Mouse (Mus musculus) heart, embryonic 13.5 days (tissue): ENCODE data around the gene Nmt1. TPM values are rescaled to one million over a fixed set of nuclear protein-coding genes. Genes with fewer than 3 reads are reported as not detected.

Experiments used
- ATAC-seq: fragments of 200-750 bp; cut with Nextera tagmentation; 2 replicates; pipeline ENCODE4 v1.8.0; 2017; ENCODE audit warnings: moderate TSS enrichment; ENCODE audit not compliant: insufficient number of reproducible peaks, low FRiP score, low TSS enrichment; ENCODE audit errors: extremely low read depth
- H3K27ac ChIP-seq: fragments of 300-500 bp; sonication (generic); replicated peaks from 2 replicates; pipeline ENCODE4 v1.5.1; 2015; ENCODE audit warnings: moderate library complexity, mild to moderate bottlenecking, inconsistent platforms
- H3K27me3 ChIP-seq: fragments of 300-500 bp; sonication (generic); replicated peaks from 2 replicates; pipeline ENCODE4 v1.6.1; 2015; ENCODE audit warnings: mild to moderate bottlenecking, inconsistent platforms
- H3K36me3 ChIP-seq: fragments of 300-500 bp; sonication (generic); 2 replicates; pipeline ENCODE4 v1.6.1; 2015; ENCODE audit warnings: mild to moderate bottlenecking, inconsistent platforms
- H3K4me1 ChIP-seq: fragments of 300-500 bp; sonication (generic); 2 replicates; pipeline ENCODE4 v1.6.1; 2015; ENCODE audit warnings: inconsistent platforms
- H3K4me2 ChIP-seq: fragments of 300-500 bp; sonication (generic); 2 replicates; pipeline ENCODE4 v1.6.1; 2015; ENCODE audit warnings: inconsistent platforms, mild to moderate bottlenecking, moderate library complexity
- H3K4me3 ChIP-seq: fragments of 300-500 bp; sonication (generic); 2 replicates; pipeline ENCODE4 v1.5.1; 2015; ENCODE audit warnings: moderate library complexity, mild to moderate bottlenecking, inconsistent platforms
- H3K9ac ChIP-seq: fragments of 300-500 bp; sonication (generic); 2 replicates; pipeline ENCODE4 v1.6.1; 2015; ENCODE audit warnings: inconsistent platforms, mild to moderate bottlenecking, moderate library complexity
- H3K9me3 ChIP-seq: fragments of 300-500 bp; sonication (generic); 2 replicates; pipeline ENCODE4 v1.6.1; 2016; ENCODE audit warnings: inconsistent platforms
- WGBS: fragments of 180-500 bp; shearing (Covaris S2); methylation state at CpG from one replicate; pipeline ENCODE4 v1.1.7; 2015; ENCODE audit warnings: mixed read lengths; 5-methylcytosine and 5-hydroxymethylcytosine counted together
- polyA plus RNA-seq: library from polyadenylated mRNA; unstranded; fragments of >200 nt; fragmentation: Nextera tagmentation; extraction: Ambion mirVana; gene quantifications from 2 replicates; pipeline ENCODE4 v1.2.1, GENCODE M21; 2015

Gene Nmt1
- polyA plus RNA-seq, 1 experiment from 2014 or later, result 39.7 TPM

- H3K36me3 ChIP-seq, result peaks cover 60% of the 10 kb centered on the region
- peaks cover 55% of the 10 kb centered on the region for H3K4me1 ChIP-seq
- H3K9ac ChIP-seq, result no peak overlapping the region
- H3K4me2 ChIP-seq, result no peak overlapping the region
- 74% methylated on average over 7 of the region's 7 CpGs for WGBS
- H3K27me3 ChIP-seq, result peaks cover 13% of the 10 kb centered on the region
- no peaks in the 10 kb centered on the region for H3K9me3 ChIP-seq
- H3K4me3 ChIP-seq, result no peak overlapping the region
- ATAC-seq, result no peak
- H3K27ac ChIP-seq, result no peak overlapping the region
These were observed 31.6 kb upstream of the Nmt1 start for GRCm38 (mm10) chr11:102996385-102996784.

- Histone ChIP-seq H3K4me3 (no peak overlapping the region), H3K36me3 (peaks cover 60% of the 10 kb centered on the region), H3K27me3 (peaks cover 5% of the 10 kb centered on the region), H3K4me1 (peaks cover 47% of the 10 kb centered on the region), H3K9me3 (no peaks in the 10 kb centered on the region), H3K4me2 (no peak overlapping the region), H3K27ac (no peak overlapping the region), H3K9ac (peak overlapping the region; percentile 38)
- 88% methylated on average over 12 of the region's 12 CpGs for WGBS
- ATAC-seq, result no peak
These were observed 30.8 kb upstream of the Nmt1 start for GRCm38 (mm10) chr11:102996991-102997770.

- ATAC-seq, result no peak
- H3K4me1 ChIP-seq, result peaks cover 46% of the 10 kb centered on the region
- H3K9me3 ChIP-seq, result no peaks in the 10 kb centered on the region
- peak overlapping the region; percentile 91 for H3K27ac ChIP-seq
- H3K36me3 ChIP-seq, result peaks cover 60% of the 10 kb centered on the region
- WGBS, result 44% methylated on average over 7 of the region's 7 CpGs
- H3K4me3 ChIP-seq, result no peak overlapping the region
- H3K27me3 ChIP-seq, result no peaks in the 10 kb centered on the region
- peak overlapping the region; percentile 49 for H3K4me2 ChIP-seq
- peak overlapping the region; percentile 38 for H3K9ac ChIP-seq
These were observed 29.8 kb upstream of the Nmt1 start for GRCm38 (mm10) chr11:102998254-102998576.

- WGBS, result 14% methylated on average over 14 of the region's 14 CpGs
- peak overlapping the region; percentile 38 for H3K9ac ChIP-seq
These were observed 29.2 kb upstream of the Nmt1 start for GRCm38 (mm10) chr11:102998577-102999316.

GRCm38 (mm10) chr11:102999317-102999970, 28.5 kb upstream of the Nmt1 start:
- 67% methylated on average over 14 of the region's 14 CpGs for WGBS
- peak overlapping the region; percentile 38 for H3K9ac ChIP-seq
- no peak for ATAC-seq
- no peak overlapping the region for H3K4me3 ChIP-seq
- H3K27me3 ChIP-seq, result no peaks in the 10 kb centered on the region
- peak overlapping the region; percentile 91 for H3K27ac ChIP-seq
- H3K36me3 ChIP-seq, result peaks cover 53% of the 10 kb centered on the region
- no peaks in the 10 kb centered on the region for H3K9me3 ChIP-seq
- H3K4me1 ChIP-seq, result peaks cover 51% of the 10 kb centered on the region
- peak overlapping the region; percentile 49 for H3K4me2 ChIP-seq

More at GRCm38 (mm10) chr11:102998577-102999316, 29.2 kb upstream of the Nmt1 start:
- ATAC-seq, result peak; percentile 48; the same call in 1 of the 2 replicates
- peak overlapping the region; percentile 91 for H3K27ac ChIP-seq
- H3K27me3 ChIP-seq, result no peaks in the 10 kb centered on the region
- no peak overlapping the region for H3K4me3 ChIP-seq
- H3K9me3 ChIP-seq, result no peaks in the 10 kb centered on the region
- H3K4me2 ChIP-seq, result peak overlapping the region; percentile 49
- peaks cover 60% of the 10 kb centered on the region for H3K36me3 ChIP-seq
- peaks cover 51% of the 10 kb centered on the region for H3K4me1 ChIP-seq

- ATAC-seq, result no peak
- peak overlapping the region; percentile 38; the same call in 1 of the 2 replicates for H3K9ac ChIP-seq
- H3K4me2 ChIP-seq, result no peak overlapping the region
- H3K27ac ChIP-seq, result no peak overlapping the region
- WGBS, result 84% methylated on average over 16 of the region's 16 CpGs
- peaks cover 50% of the 10 kb centered on the region for H3K36me3 ChIP-seq
- H3K4me1 ChIP-seq, result peaks cover 55% of the 10 kb centered on the region
- H3K9me3 ChIP-seq, result no peaks in the 10 kb centered on the region
- no peak overlapping the region for H3K4me3 ChIP-seq
- no peaks in the 10 kb centered on the region for H3K27me3 ChIP-seq
These were observed 27.9 kb upstream of the Nmt1 start for GRCm38 (mm10) chr11:103000111-103000510.

GRCm38 (mm10) chr11:103001063-103001462, 26.9 kb upstream of the Nmt1 start:
- no peak overlapping the region for H3K4me3 ChIP-seq
- no peak overlapping the region for H3K27ac ChIP-seq
- H3K27me3 ChIP-seq, result no peaks in the 10 kb centered on the region
- peaks cover 64% of the 10 kb centered on the region for H3K4me1 ChIP-seq
- no peak overlapping the region for H3K9ac ChIP-seq
- H3K36me3 ChIP-seq, result peaks cover 41% of the 10 kb centered on the region
- no peak for ATAC-seq
- no peak overlapping the region for H3K4me2 ChIP-seq
- H3K9me3 ChIP-seq, result no peaks in the 10 kb centered on the region
- WGBS, result 54% methylated on average over 5 of the region's 5 CpGs

GRCm38 (mm10) chr11:103003210-103003609, 24.8 kb upstream of the Nmt1 start:
- WGBS, result 53% methylated on average over 5 of the region's 5 CpGs
- H3K4me1 ChIP-seq, result peaks cover 65% of the 10 kb centered on the region
- H3K4me2 ChIP-seq, result no peak overlapping the region
- no peaks in the 10 kb centered on the region for H3K27me3 ChIP-seq
- no peak for ATAC-seq
- no peak overlapping the region for H3K4me3 ChIP-seq
- peaks cover 26% of the 10 kb centered on the region for H3K36me3 ChIP-seq
- H3K27ac ChIP-seq, result peak overlapping the region; percentile 62
- H3K9me3 ChIP-seq, result no peaks in the 10 kb centered on the region
- no peak overlapping the region for H3K9ac ChIP-seq

GRCm38 (mm10) chr11:103004852-103005251, 23.1 kb upstream of the Nmt1 start:
- 54% methylated on average over 1 of the region's 1 CpGs for WGBS
- Histone ChIP-seq H3K27me3 (no peaks in the 10 kb centered on the region), H3K9me3 (no peaks in the 10 kb centered on the region), H3K27ac (no peak overlapping the region), H3K4me1 (peaks cover 54% of the 10 kb centered on the region), H3K4me3 (no peak overlapping the region), H3K36me3 (peaks cover 26% of the 10 kb centered on the region), H3K4me2 (no peak overlapping the region), H3K9ac (no peak overlapping the region)
- ATAC-seq, result no peak

- ATAC-seq, result no peak
- H3K36me3 ChIP-seq, result peaks cover 24% of the 10 kb centered on the region
- H3K4me3 ChIP-seq, result no peak overlapping the region
- no peaks in the 10 kb centered on the region for H3K27me3 ChIP-seq
- H3K4me2 ChIP-seq, result no peak overlapping the region
- WGBS, result 78% methylated on average over 11 of the region's 11 CpGs
- H3K9me3 ChIP-seq, result no peaks in the 10 kb centered on the region
- peaks cover 51% of the 10 kb centered on the region for H3K4me1 ChIP-seq
- 0 out of 2 replicates have a peak overlapping the region, but pooled peaks have one; percentile 24 for H3K9ac ChIP-seq
- H3K27ac ChIP-seq, result no peak overlapping the region
These were observed 22.6 kb upstream of the Nmt1 start for GRCm38 (mm10) chr11:103005254-103005981.
